Mouse (Mus musculus) midbrain, postnatal 0 days (tissue): ENCODE data around the gene Tchhl1. TPM values are rescaled to one million over a fixed set of nuclear protein-coding genes. Genes with fewer than 3 reads are reported as not detected.

Experiments
- ATAC-seq: fragments of 200-750 bp; cut with Nextera tagmentation; 2 replicates; pipeline ENCODE4 v1.8.0; 2017; ENCODE audit warnings: moderate number of reproducible peaks, mild to moderate bottlenecking, moderate TSS enrichment, moderate library complexity; ENCODE audit not compliant: low FRiP score
- DNase-seq: peaks from one replicate; pipeline ENCODE4 v3.0.0-alpha.2; 2015; ENCODE audit warnings: low spot score
- H3K27ac ChIP-seq: fragments of 300-500 bp; sonication (generic); 2 replicates; pipeline ENCODE4 v1.5.1; 2014; ENCODE audit warnings: low read depth, mild to moderate bottlenecking, low read length, mixed read lengths
- H3K27me3 ChIP-seq: fragments of 300-500 bp; sonication (generic); 2 replicates; pipeline ENCODE4 v1.6.1; 2014; ENCODE audit warnings: low read length, control low read depth, mixed read lengths; ENCODE audit not compliant: insufficient read depth
- H3K36me3 ChIP-seq: fragments of 300-500 bp; sonication (generic); 2 replicates; pipeline ENCODE4 v1.6.1; 2014; ENCODE audit warnings: low read length, control low read depth, mixed read lengths; ENCODE audit not compliant: insufficient read depth
- H3K4me1 ChIP-seq: fragments of 300-500 bp; sonication (generic); 2 replicates; pipeline ENCODE4 v1.6.1; 2014; ENCODE audit warnings: mild to moderate bottlenecking, control low read depth, antibody characterized with exemption, low read length, mixed read lengths; ENCODE audit not compliant: insufficient read depth
- H3K4me2 ChIP-seq: fragments of 300-500 bp; sonication (generic); 2 replicates; pipeline ENCODE4 v1.6.1; 2014; ENCODE audit warnings: low read depth, mild to moderate bottlenecking, low read length, mixed read lengths; ENCODE audit not compliant: poor library complexity, severe bottlenecking
- H3K4me3 ChIP-seq: fragments of 300-500 bp; sonication (generic); 2 replicates; pipeline ENCODE4 v1.5.1; 2014; ENCODE audit warnings: low read depth, mild to moderate bottlenecking, low read length, moderate library complexity
- H3K9ac ChIP-seq: fragments of 300-500 bp; sonication (generic); replicated peaks from 2 replicates; pipeline ENCODE4 v1.6.1; 2014; ENCODE audit warnings: mild to moderate bottlenecking, low read length, moderate library complexity, mixed read lengths; ENCODE audit not compliant: poor library complexity, severe bottlenecking
- H3K9me3 ChIP-seq: fragments of 300-500 bp; sonication (generic); 2 replicates; pipeline ENCODE4 v1.6.1; 2016; ENCODE audit warnings: low read length, control low read depth
- CTCF ChIP-seq: IDR thresholded peaks from 2 replicates; pipeline ENCODE4 v1.5.1; 2016; ENCODE audit warnings: antibody characterized with exemption, mild to moderate bottlenecking
- WGBS: fragments of 180-500 bp; shearing (Covaris S2); extraction: QIAGEN DNeasy Blood & Tissue Kit; methylation state at CpG from one replicate; pipeline ENCODE4 v1.1.7; 2014; 5-methylcytosine and 5-hydroxymethylcytosine counted together
- polyA plus RNA-seq: library from polyadenylated mRNA; unstranded; fragments of >200 nt; fragmentation: Nextera tagmentation; extraction: Ambion mirVana; gene quantifications from 2 replicates; pipeline ENCODE4 v1.2.1, GENCODE M21; 2015
- total RNA-seq: library from RNA; depleted of rRNA; stranded (reverse); fragments of >200 nt; gene quantifications from 2 replicates; pipeline ENCODE4 v1.2.3, GENCODE M21; 2014

Tchhl1 gene
- total and polyA plus RNA-seq, 2 experiments from 2014 or later = not detected

- H3K4me1 ChIP-seq = no peaks in the 10 kb centered on the region
- no peak for DNase-seq
- H3K4me3 ChIP-seq = no peak overlapping the region
- no peak overlapping the region for H3K4me2 ChIP-seq
- no peaks in the 10 kb centered on the region for H3K36me3 ChIP-seq
- no peak for ATAC-seq
- no peak for TF ChIP-seq CTCF
- H3K27ac ChIP-seq = no peak overlapping the region
- H3K9me3 ChIP-seq = no peaks in the 10 kb centered on the region
- 79% methylated on average over 3 of the region's 3 CpGs for WGBS
- H3K27me3 ChIP-seq = no peaks in the 10 kb centered on the region
- no peak overlapping the region for H3K9ac ChIP-seq
Measured at GRCm38 (mm10) chr3:93469629-93470028, 1.1 kb downstream of the Tchhl1 start.

GRCm38 (mm10) chr3:93480053-93480452 lies 11.5 kb downstream of the Tchhl1 start:
- DNase-seq (no peak), ATAC-seq (no peak)
- Histone ChIP-seq H3K9me3 (no peaks in the 10 kb centered on the region), H3K27ac (no peak overlapping the region), H3K27me3 (no peaks in the 10 kb centered on the region), H3K4me3 (no peak overlapping the region), H3K9ac (no peak overlapping the region), H3K36me3 (no peaks in the 10 kb centered on the region), H3K4me1 (no peaks in the 10 kb centered on the region), H3K4me2 (no peak overlapping the region)
- WGBS = 96% methylated on average over 1 of the region's 1 CpGs
- no peak for TF ChIP-seq CTCF

- 88% methylated on average over 2 of the region's 2 CpGs for WGBS
- no peaks in the 10 kb centered on the region for H3K36me3 ChIP-seq
- no peak for TF ChIP-seq CTCF
- no peaks in the 10 kb centered on the region for H3K9me3 ChIP-seq
- no peaks in the 10 kb centered on the region for H3K4me1 ChIP-seq
- no peak overlapping the region for H3K9ac ChIP-seq
- no peaks in the 10 kb centered on the region for H3K27me3 ChIP-seq
- H3K4me2 ChIP-seq = no peak overlapping the region
- no peak overlapping the region for H3K27ac ChIP-seq
- H3K4me3 ChIP-seq = no peak overlapping the region
- ATAC-seq (no peak), DNase-seq (no peak)
Measured at GRCm38 (mm10) chr3:93481982-93482616, 13.5 kb downstream of the Tchhl1 start.

- H3K36me3 ChIP-seq = no peaks in the 10 kb centered on the region
- ATAC-seq (no peak), DNase-seq (no peak)
- WGBS = 89% methylated on average over 3 of the region's 3 CpGs
- no peaks in the 10 kb centered on the region for H3K4me1 ChIP-seq
- H3K4me3 ChIP-seq = no peak overlapping the region
- no peak overlapping the region for H3K9ac ChIP-seq
- H3K27ac ChIP-seq = no peak overlapping the region
- TF ChIP-seq CTCF = no peak
- no peak overlapping the region for H3K4me2 ChIP-seq
- no peaks in the 10 kb centered on the region for H3K27me3 ChIP-seq
- H3K9me3 ChIP-seq = no peaks in the 10 kb centered on the region
Measured at GRCm38 (mm10) chr3:93485611-93486010, 17.1 kb downstream of the Tchhl1 start.

- no peak overlapping the region for H3K27ac ChIP-seq
- H3K27me3 ChIP-seq = no peaks in the 10 kb centered on the region
- WGBS = 91% methylated on average over 2 of the region's 2 CpGs
- H3K4me3 ChIP-seq = no peak overlapping the region
- H3K4me1 ChIP-seq = no peaks in the 10 kb centered on the region
- ATAC-seq (no peak), DNase-seq (no peak)
- H3K36me3 ChIP-seq = no peaks in the 10 kb centered on the region
- no peak overlapping the region for H3K4me2 ChIP-seq
- no peak for TF ChIP-seq CTCF
- H3K9me3 ChIP-seq = no peaks in the 10 kb centered on the region
- no peak overlapping the region for H3K9ac ChIP-seq
Measured at GRCm38 (mm10) chr3:93488541-93488940, 20.0 kb downstream of the Tchhl1 start.

GRCm38 (mm10) chr3:93492176-93492575 lies 23.6 kb downstream of the Tchhl1 start:
- no peak overlapping the region for H3K27ac ChIP-seq
- no peak overlapping the region for H3K9ac ChIP-seq
- no peak overlapping the region for H3K4me2 ChIP-seq
- 69% methylated on average over 3 of the region's 3 CpGs for WGBS
- no peak for ATAC-seq
- no peaks in the 10 kb centered on the region for H3K9me3 ChIP-seq
- no peaks in the 10 kb centered on the region for H3K27me3 ChIP-seq
- DNase-seq = no peak
- no peak overlapping the region for H3K4me3 ChIP-seq
- H3K4me1 ChIP-seq = no peaks in the 10 kb centered on the region
- no peak for TF ChIP-seq CTCF
- H3K36me3 ChIP-seq = no peaks in the 10 kb centered on the region
